Mouse (Mus musculus): ENCODE data around the gene Brip1. TPM values are rescaled to one million over a fixed set of nuclear protein-coding genes. Genes with fewer than 3 reads are reported as not detected.

Gene Brip1
- total RNA-seq, 2 experiments from 2014 or later = 0.10 TPM; not detected in 1

GRCm38 (mm10) chr11:86028034-86028433 is 173.0 kb downstream of the Brip1 start:
- DNase-seq (ENCODE audit: low spot score in 2 of 2) = no peak

GRCm38 (mm10) chr11:86026556-86027194 is 174.3 kb downstream of the Brip1 start:
- no peak for DNase-seq (ENCODE audit: low spot score in 2 of 2)

GRCm38 (mm10) chr11:86022439-86022838 is 178.6 kb downstream of the Brip1 start:
- peak in 1 of 2 experiments; percentile 15 for DNase-seq (ENCODE audit: low spot score in 2 of 2)

GRCm38 (mm10) chr11:86020033-86020432 is 181.0 kb downstream of the Brip1 start:
- no peak for DNase-seq (ENCODE audit: low spot score in 2 of 2)

- no peak for DNase-seq (ENCODE audit: low spot score in 2 of 2)
These were observed 184.8 kb downstream of the Brip1 start for GRCm38 (mm10) chr11:86016242-86016641.

- DNase-seq (ENCODE audit: low spot score in 2 of 2) = no peak
These were observed 187.9 kb downstream of the Brip1 start for GRCm38 (mm10) chr11:86013087-86013486.

- no peak for DNase-seq (ENCODE audit: low spot score in 2 of 2)
These were observed 190.5 kb downstream of the Brip1 start for GRCm38 (mm10) chr11:86010458-86010857.

- no peak for DNase-seq (ENCODE audit: low spot score in 2 of 2)
These were observed 192.6 kb downstream of the Brip1 start for GRCm38 (mm10) chr11:86008211-86008905.

Other genes with a start within 250 kb of the Brip1 start
- 10 to 100 TPM; 20.0 to 22.0 TPM for gene Ints2, start 56.4 kb upstream of the Brip1 start, total RNA-seq (2021)
- 10 to 100 TPM; 52.3 to 52.4 TPM for gene Med13, start 156.4 kb upstream of the Brip1 start, total RNA-seq (2021)

Data from layer of hippocampus, adult 18-20 months (tissue).